Comparison of ENCODE assay signal across 9 mouse cellular contexts in genomic region chr1:138847146-138847545, GRCm38 (mm10). TPM values are rescaled to one million over a fixed set of nuclear protein-coding genes. Genes with fewer than 3 reads are reported as not detected.
DNase-seq lines count a peak whose midpoint lies in the region; ATAC-seq and TF ChIP-seq lines count a peak whose summit lies in the region.
"Had no signal": no experiment of that assay in that cellular context is flagged by ENCODE, and none has a peak within 500 bp of the region (broad histone marks: within the 10 kb centered on the region; RNA-seq: fewer than 3 reads in every experiment).

No protein-coding gene starts in this region.

- H3K27me3 ChIP-seq in lung, embryonic 16.5 days (ENCODE audit: control insufficient read depth, insufficient read depth, low read depth, low read length) = peaks cover 78% of the 10 kb centered on the region
- H3K27me3 ChIP-seq in forebrain, embryonic 13.5 days = peaks cover 81% of the 10 kb centered on the region
- H3K27me3 ChIP-seq in limb, embryonic 14.5 days (ENCODE audit: control insufficient read depth, insufficient read depth, low read length) = peaks cover 42% of the 10 kb centered on the region
- H3K27me3 ChIP-seq in stomach, embryonic 14.5 days (ENCODE audit: control insufficient read depth, insufficient read depth, low read length) = peaks cover 35% of the 10 kb centered on the region

- H3K9ac ChIP-seq in lung, embryonic 16.5 days (ENCODE audit: low read length) = no peak overlapping the region
- peak overlapping the region; percentile 57 for H3K9ac ChIP-seq in forebrain, embryonic 13.5 days
- 0 out of 2 replicates have a peak overlapping the region, but pooled peaks have one; percentile 34 for H3K9ac ChIP-seq in limb, embryonic 14.5 days (ENCODE audit: low read depth, low read length, severe bottlenecking)
- no peak overlapping the region for H3K9ac ChIP-seq in stomach, embryonic 14.5 days (replicated peaks; ENCODE audit: low read depth, low read length)

- under 1% methylated on average over 21 of the region's 21 CpGs for WGBS in lung, embryonic 16.5 days
- WGBS in forebrain, embryonic 13.5 days = under 1% methylated on average over 21 of the region's 21 CpGs
- WGBS in limb, embryonic 14.5 days = under 1% methylated on average over 21 of the region's 21 CpGs
- under 1% methylated on average over 21 of the region's 21 CpGs for WGBS in stomach, embryonic 14.5 days

- H3K4me2 ChIP-seq in lung, embryonic 16.5 days (ENCODE audit: low read depth, low read length) = peak overlapping the region; percentile 31; the same call in 1 of the 2 replicates
- H3K4me2 ChIP-seq in forebrain, embryonic 13.5 days = peak overlapping the region; percentile 54
- H3K4me2 ChIP-seq in limb, embryonic 14.5 days (replicated peaks; ENCODE audit: low read depth, low read length, severe bottlenecking) = peak overlapping the region; percentile 62
- no peak overlapping the region for H3K4me2 ChIP-seq in stomach, embryonic 14.5 days (replicated peaks; ENCODE audit: low read depth, low read length)

- H3K4me1 ChIP-seq in lung, embryonic 16.5 days (replicated peaks; ENCODE audit: control insufficient read depth, insufficient read depth, low read length) = peaks cover 19% of the 10 kb centered on the region
- peaks cover 45% of the 10 kb centered on the region for H3K4me1 ChIP-seq in forebrain, embryonic 13.5 days
- H3K4me1 ChIP-seq in limb, embryonic 14.5 days (ENCODE audit: control insufficient read depth, insufficient read depth, low read length) = peaks cover 19% of the 10 kb centered on the region
- peaks cover 4% of the 10 kb centered on the region; the same call in 1 of the 2 replicates for H3K4me1 ChIP-seq in stomach, embryonic 14.5 days (ENCODE audit: control insufficient read depth, insufficient read depth, low read length)

- H3K9me3 ChIP-seq in lung, embryonic 16.5 days (ENCODE audit: control insufficient read depth, low read length) = no peaks in the 10 kb centered on the region
- H3K9me3 ChIP-seq in forebrain, embryonic 13.5 days (replicated peaks) = no peaks in the 10 kb centered on the region
- H3K9me3 ChIP-seq in limb, embryonic 14.5 days (ENCODE audit: control insufficient read depth, low read length) = no peaks in the 10 kb centered on the region
- H3K9me3 ChIP-seq in stomach, embryonic 14.5 days (ENCODE audit: control insufficient read depth, low read depth, low read length) = no peaks in the 10 kb centered on the region

- TF ChIP-seq POLR2A in limb, embryonic 14.5 days (IDR thresholded peaks at IDR 0.05; ENCODE audit: borderline replicate concordance, extremely low read depth, insufficient read depth, insufficient read length) = no peak

- H3K36me3 ChIP-seq in lung, embryonic 16.5 days (ENCODE audit: control insufficient read depth, insufficient read depth, low read length) = peaks cover 8% of the 10 kb centered on the region
- no peaks in the 10 kb centered on the region for H3K36me3 ChIP-seq in forebrain, embryonic 13.5 days (ENCODE audit: poor library complexity, severe bottlenecking)
- H3K36me3 ChIP-seq in limb, embryonic 14.5 days (ENCODE audit: control insufficient read depth, insufficient read depth, low read length) = 0 out of 2 replicates have a peak, but pooled peaks cover 7% of the 10 kb centered on the region
- no peaks in the 10 kb centered on the region; the same call in 1 of the 2 replicates for H3K36me3 ChIP-seq in stomach, embryonic 14.5 days (ENCODE audit: control insufficient read depth, insufficient read depth, low read length)

- no peak overlapping the region for H3K27ac ChIP-seq in lung, embryonic 16.5 days (ENCODE audit: low read length)
- no peak overlapping the region; the same call in 1 of the 2 replicates for H3K27ac ChIP-seq in forebrain, embryonic 13.5 days
- no peak overlapping the region for H3K27ac ChIP-seq in limb, embryonic 14.5 days (replicated peaks; ENCODE audit: low read depth, low read length)
- H3K27ac ChIP-seq in stomach, embryonic 14.5 days (ENCODE audit: low read length) = no peak overlapping the region

- DNase-seq in lung, postnatal 10 days = no peak
- peak; percentile 3 for DNase-seq in limb, embryonic 14.5 days (ENCODE audit: low spot score)
- no peak for DNase-seq in frontal cortex, adult 2 months (ENCODE audit: extremely low spot score in 1 of 2, low spot score in 1 of 2)
- no peak for DNase-seq in lung, postnatal 14 days
- DNase-seq in layer of hippocampus, adult 18-20 months (ENCODE audit: low spot score in 2 of 2) = no peak

- H3K4me3 ChIP-seq in lung, embryonic 16.5 days (ENCODE audit: low read length) = peak overlapping the region; percentile 18; the same call in 1 of the 2 replicates
- peak overlapping the region; percentile 39 for H3K4me3 ChIP-seq in forebrain, embryonic 13.5 days
- H3K4me3 ChIP-seq in limb, embryonic 14.5 days (replicated peaks; ENCODE audit: low read length) = peak overlapping the region; percentile 37
- H3K4me3 ChIP-seq in stomach, embryonic 14.5 days (ENCODE audit: low read depth, low read length) = peak overlapping the region; percentile 14; the same call in 1 of the 2 replicates

- ATAC-seq in lung, embryonic 16.5 days (ENCODE audit: low read depth) = no peak
- ATAC-seq in forebrain, embryonic 13.5 days = no peak
- peak; percentile 6; the same call in 1 of the 2 replicates for ATAC-seq in limb, embryonic 14.5 days (ENCODE audit: low FRiP score, low read depth)
- ATAC-seq in stomach, embryonic 14.5 days (ENCODE audit: insufficient number of reproducible peaks, insufficient read depth, low FRiP score, low read depth) = no peak

RNA-seq across cellular contexts. Expression of gene Lhx9, which starts 1.2 kb away (rescaled TPM):
- polyA plus RNA-seq in lung, embryonic 16.5 days (2015; fragmentation: Nextera tagmentation; extraction: Ambion mirVana) = 0.14 TPM in 1 of 2 replicates, not detected in the other
- polyA plus RNA-seq in forebrain, embryonic 13.5 days (2015; fragmentation: Nextera tagmentation; extraction: Ambion mirVana) = 32.7 and 35.8 TPM in 2 replicates
- polyA plus RNA-seq in limb, embryonic 14.5 days (2012; rRNA removed) = 15.4 and 24.2 TPM in 2 replicates
- 11.9 and 14.8 TPM in 2 replicates for polyA plus RNA-seq in limb, embryonic 14.5 days (2014; fragmentation: Nextera tagmentation; extraction: Ambion mirVana)
- polyA plus RNA-seq in stomach, embryonic 14.5 days (2014; fragmentation: Nextera tagmentation; extraction: Ambion mirVana) = 0.90 and 1.00 TPM in 2 replicates
- polyA plus RNA-seq in frontal cortex, adult 2 months (2012; rRNA removed) = 0.25 and 0.46 TPM in 2 replicates
- total RNA-seq in layer of hippocampus, adult 18-20 months (2021) = 10 to 100 TPM; 15.0 to 15.5 TPM
- polyA plus RNA-seq: large intestine, adult 2 months had no signal

RNA-seq across cellular contexts. Expression of gene 2310009B15Rik, which starts 9.5 kb away (rescaled TPM):
- polyA plus RNA-seq in lung, embryonic 16.5 days (2015; fragmentation: Nextera tagmentation; extraction: Ambion mirVana) = 48.1 and 53.7 TPM in 2 replicates
- 51.7 and 53.0 TPM in 2 replicates for polyA plus RNA-seq in forebrain, embryonic 13.5 days (2015; fragmentation: Nextera tagmentation; extraction: Ambion mirVana)
- polyA plus RNA-seq in limb, embryonic 14.5 days (2012; rRNA removed) = 47.9 and 59.0 TPM in 2 replicates
- 48.1 and 50.4 TPM in 2 replicates for polyA plus RNA-seq in limb, embryonic 14.5 days (2014; fragmentation: Nextera tagmentation; extraction: Ambion mirVana)
- polyA plus RNA-seq in stomach, embryonic 14.5 days (2014; fragmentation: Nextera tagmentation; extraction: Ambion mirVana) = 54.1 and 61.6 TPM in 2 replicates
- 27.0 and 27.1 TPM in 2 replicates for polyA plus RNA-seq in frontal cortex, adult 2 months (2012; rRNA removed)
- total RNA-seq in layer of hippocampus, adult 18-20 months (2021) = 10 to 100 TPM; 21.9 to 23.9 TPM

Comparison
In these comparisons a context has a peak if more than half of its experiments do, and no peak if none do; other contexts are left out.
1. H3K9ac ChIP-seq: peak in forebrain, embryonic 13.5 days (single experiment) and limb, embryonic 14.5 days (single experiment); none in lung, embryonic 16.5 days (single experiment) and stomach, embryonic 14.5 days (single experiment).
2. Peak in every context shown above with its lines, with median percentiles within 50 percentile points of each other: H3K4me3 ChIP-seq.